Mouse (Mus musculus): Measurements from ENCODE around the gene Btnl2.
A peak's percentile ranks its signal among the peaks of the same experiment; 100 is the strongest.

The Btnl2 gene

DNA sequence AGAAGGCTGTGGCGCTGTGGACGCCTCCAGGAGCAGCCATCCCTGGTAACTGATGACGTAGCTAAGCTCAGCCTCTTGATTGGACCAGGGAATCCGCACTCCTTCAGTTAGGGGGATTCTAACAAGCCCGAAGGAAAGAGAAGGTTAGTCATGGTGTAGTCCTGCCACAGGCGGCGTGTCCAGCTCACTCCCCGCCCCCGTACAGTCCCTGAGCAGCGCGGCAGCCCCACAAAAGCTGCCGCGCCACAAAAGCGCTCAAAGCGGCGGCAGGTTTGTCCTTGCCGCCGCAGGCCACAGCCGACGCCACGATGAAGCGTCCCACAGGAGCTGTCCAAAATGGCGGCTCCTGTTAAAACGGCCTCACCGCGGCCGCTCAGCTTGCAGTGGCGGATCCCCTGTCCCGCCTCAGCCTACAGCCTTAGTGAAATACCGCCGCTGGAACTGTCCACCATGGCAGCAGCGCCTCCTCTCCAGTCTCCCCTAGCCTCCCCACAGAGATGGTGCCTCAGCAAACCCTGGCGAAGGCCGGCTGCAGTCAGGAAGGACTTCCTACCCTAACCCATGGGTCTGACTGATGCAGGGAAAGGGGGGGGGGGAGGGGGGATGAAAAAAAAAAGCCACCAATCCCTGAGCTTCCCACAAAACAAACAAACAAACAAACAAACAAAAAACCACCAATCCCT is 44.2 kb downstream of the Btnl2 start, which contains the start of gene BC051142:
Gene BC051142 (plus strand): TSS at position 110 of the 683 bp plus-strand sequence.
- DNase-seq (ENCODE audit: low spot score): peak; percentile 77

DNA sequence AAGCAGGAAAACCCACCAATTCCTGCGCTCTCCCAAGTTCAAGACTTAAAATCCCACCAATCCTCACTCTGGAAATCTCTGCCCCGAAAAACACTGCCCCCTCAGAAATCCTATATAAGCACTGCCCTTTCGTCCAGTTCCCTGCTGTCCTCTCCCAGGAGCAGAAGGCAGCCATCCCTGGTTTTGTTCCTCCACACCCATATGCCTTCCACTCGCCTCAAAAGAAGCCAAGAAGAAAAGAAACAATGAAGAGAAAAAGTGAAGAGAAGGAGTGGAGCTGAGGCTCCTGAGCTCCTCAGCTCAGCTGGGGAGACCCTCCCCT is 44.7 kb downstream of the Btnl2 start:
- no peak for DNase-seq (ENCODE audit: low spot score)

DNA sequence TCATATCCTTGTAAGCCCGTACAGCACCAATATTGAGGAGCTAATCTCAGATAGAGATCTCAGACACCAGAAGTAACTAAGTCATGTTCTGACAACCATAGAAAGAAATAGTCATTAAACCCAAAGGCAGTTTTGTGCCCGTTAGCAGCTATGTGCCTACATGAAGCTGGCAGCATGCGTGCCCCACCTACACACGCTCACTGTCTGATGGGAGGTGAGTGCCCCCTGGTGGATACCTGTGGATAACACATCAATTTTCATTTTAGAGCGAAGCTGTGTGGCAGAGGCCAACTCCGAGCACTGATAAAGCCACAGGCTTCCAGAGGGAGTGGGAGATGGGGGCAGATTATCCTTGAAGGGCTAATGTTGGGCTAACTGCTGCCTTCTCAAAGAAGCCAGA is 56.5 kb downstream of the Btnl2 start:
- peak; percentile 67 for DNase-seq (ENCODE audit: low spot score)

All from testis, postnatal 10 days (tissue).